In genomic region chr17:25474330-25475077, GRCm38 (mm10) we compare ENCODE assay signal across 9 mouse cellular contexts. TPM values are rescaled to one million over a fixed set of nuclear protein-coding genes. Genes with fewer than 3 reads are reported as not detected.
A peak's percentile ranks its signal among the peaks of the same experiment; 100 is the strongest.
DNase-seq lines count a peak whose midpoint lies in the region; ATAC-seq and TF ChIP-seq lines count a peak whose summit lies in the region.
"Had no signal": no experiment of that assay in that cellular context is flagged by ENCODE, and none has a peak within 500 bp of the region (broad histone marks: within the 10 kb centered on the region; RNA-seq: fewer than 3 reads in every experiment).

No protein-coding gene starts in this region.

- no peak for TF ChIP-seq EP300 in CH12.LX (IDR thresholded peaks at IDR 0.05; ENCODE audit: low read length)

- no peaks in the 10 kb centered on the region for H3K79me2 ChIP-seq in CH12.LX (replicated peaks; ENCODE audit: control insufficient read depth, extremely low read depth, insufficient read depth, poor library complexity, severe bottlenecking)

- TF ChIP-seq CTCF in CH12.LX (conservative IDR thresholded peaks at IDR 0.05 in 1 of 2, IDR thresholded peaks at IDR 0.05 in 1 of 2; ENCODE audit: low read depth in 2 of 2, low read length in 2 of 2) = peak; percentile 19 to 58; a peak in 3 of 4 replicates
- TF ChIP-seq CTCF in bone marrow, adult 2 months (IDR thresholded peaks at IDR 0.05; ENCODE audit: control insufficient read depth, insufficient read depth, low read length) = peak; percentile 48
- peak; percentile 55; the same call in 1 of the 2 replicates for TF ChIP-seq CTCF in embryonic fibroblast, embryonic 13.5 days (IDR thresholded peaks at IDR 0.05; ENCODE audit: borderline replicate concordance, insufficient read depth, low read length)
- TF ChIP-seq CTCF in lung, adult 2 months (IDR thresholded peaks at IDR 0.05; ENCODE audit: insufficient read depth, low read length) = peak; percentile 69

- peak; percentile 7 for TF ChIP-seq RAD21 in CH12.LX (IDR thresholded peaks at IDR 0.05; ENCODE audit: low read depth, low read length)

- dilution Hi-C loops in CH12.LX (cut with MboI; ENCODE audit: extremely low pct_ligation_motif_present, extremely low pct_unique_long_range_greater_than_20kb, low sequenced_read_pairs) = no loop called here

- H3K4me3 ChIP-seq in CH12.LX (replicated peaks in 1 of 3; ENCODE audit: low read depth in 2 of 3, low read length in 2 of 3, poor library complexity in 1 of 3) = peak overlapping the region in 2 of 3 experiments; percentile 20 to 47
- H3K4me3 ChIP-seq in bone marrow, adult 2 months (replicated peaks; ENCODE audit: control insufficient read depth, low read depth, low read length) = peak overlapping the region; percentile 13
- H3K4me3 ChIP-seq in embryonic fibroblast, embryonic 13.5 days (ENCODE audit: insufficient read depth, low read length) = peak overlapping the region; percentile 36
- peak overlapping the region; percentile 3 for H3K4me3 ChIP-seq in lung, adult 2 months (replicated peaks; ENCODE audit: extremely low read depth, low read depth, low read length)
- H3K4me3 ChIP-seq in neural tube, embryonic 14.5 days (ENCODE audit: low read depth, low read length) = peak overlapping the region; percentile 20; the same call in 1 of the 2 replicates

- no peak overlapping the region for H3K27ac ChIP-seq in CH12.LX (ENCODE audit: insufficient read depth, low read depth)
- H3K27ac ChIP-seq in bone marrow, adult 2 months (ENCODE audit: control insufficient read depth, insufficient read depth, low read depth, low read length, poor library complexity) = no peak overlapping the region
- H3K27ac ChIP-seq in embryonic fibroblast, embryonic 13.5 days (ENCODE audit: insufficient read depth, low read length) = no peak overlapping the region
- H3K27ac ChIP-seq in neural tube, embryonic 14.5 days (ENCODE audit: low read depth, low read length) = no peak overlapping the region

- H3K27me3 ChIP-seq in CH12.LX (replicated peaks) = peaks cover 86% of the 10 kb centered on the region
- H3K27me3 ChIP-seq in neural tube, embryonic 14.5 days (ENCODE audit: control insufficient read depth, insufficient read depth, low read length) = peaks cover 10% of the 10 kb centered on the region; the same call in 1 of the 2 replicates

- no peak overlapping the region for H3K9ac ChIP-seq in CH12.LX (ENCODE audit: insufficient read depth, low read depth)
- H3K9ac ChIP-seq in neural tube, embryonic 14.5 days (replicated peaks; ENCODE audit: low read depth, low read length) = 0 out of 2 replicates have a peak overlapping the region, but pooled peaks have one; percentile 21

- intact Hi-C loops in heart, postnatal 14 days (cut with DNase I) = loop anchor here (5.0 kb wide), 1 partner anchor 187 kb away; no protein-coding TSS in a partner anchor

- H3K4me1 ChIP-seq in CH12.LX (ENCODE audit: control insufficient read depth in 1 of 2, insufficient read depth in 2 of 2) = peaks cover 0 to 9% of the 10 kb centered on the region in 2 experiments; a peak in 2 of 4 replicates
- no peaks in the 10 kb centered on the region for H3K4me1 ChIP-seq in bone marrow, adult 2 months (ENCODE audit: control insufficient read depth, insufficient read depth, low read length)
- no peaks in the 10 kb centered on the region for H3K4me1 ChIP-seq in embryonic fibroblast, embryonic 13.5 days (ENCODE audit: control insufficient read depth, insufficient read depth, low read length)
- peaks cover 5% of the 10 kb centered on the region; the same call in 1 of the 2 replicates for H3K4me1 ChIP-seq in lung, adult 2 months (ENCODE audit: control insufficient read depth, insufficient read depth, low read length)
- H3K4me1 ChIP-seq in neural tube, embryonic 14.5 days (ENCODE audit: control insufficient read depth, insufficient read depth, low read length) = no peaks in the 10 kb centered on the region

- no peaks in the 10 kb centered on the region for H3K9me3 ChIP-seq in CH12.LX (replicated peaks; ENCODE audit: low read length)
- H3K9me3 ChIP-seq in neural tube, embryonic 14.5 days (ENCODE audit: control insufficient read depth, low read length) = no peaks in the 10 kb centered on the region

- peak; percentile 44; the same call in 1 of the 2 replicates for ATAC-seq in neural tube, embryonic 14.5 days (ENCODE audit: low read depth)

- no peaks in the 10 kb centered on the region for H3K36me3 ChIP-seq in CH12.LX (replicated peaks in 1 of 2; ENCODE audit: control insufficient read depth in 1 of 2, insufficient read depth in 1 of 2, low read length in 1 of 2)
- H3K36me3 ChIP-seq in neural tube, embryonic 14.5 days (ENCODE audit: control insufficient read depth, insufficient read depth, low read length) = no peaks in the 10 kb centered on the region

- WGBS in bone marrow, adult 2 months = 2% methylated on average over 38 of the region's 38 CpGs
- WGBS in lung, adult 2 months = 1% methylated on average over 38 of the region's 38 CpGs
- 2% methylated on average over 38 of the region's 38 CpGs for WGBS in neural tube, embryonic 14.5 days

- peak; percentile 82 for DNase-seq in CH12.LX (ENCODE audit: extremely low read depth)
- peak; percentile 27 to 64 for DNase-seq in heart, postnatal 14 days
- peak; percentile 84 to 91 for DNase-seq in kidney, postnatal 4 days
- DNase-seq in lung, adult 2 months = peak; percentile 50
- DNase-seq in thymus, postnatal 0 days (ENCODE audit: low spot score) = peak; percentile 66

- peak overlapping the region; percentile 51 for H3K4me2 ChIP-seq in CH12.LX (ENCODE audit: insufficient read depth, low read depth, poor library complexity, severe bottlenecking)
- peak overlapping the region; percentile 63 for H3K4me2 ChIP-seq in neural tube, embryonic 14.5 days (ENCODE audit: low read depth, low read length)

- TF ChIP-seq POLR2A in CH12.LX (IDR thresholded peaks at IDR 0.05; ENCODE audit: low read depth, low read length) = no peak
- TF ChIP-seq POLR2A in bone marrow, adult 2 months (IDR thresholded peaks at IDR 0.05; ENCODE audit: borderline replicate concordance, control insufficient read depth, low read depth, low read length) = peak; percentile 22; the same call in 1 of the 2 replicates
- TF ChIP-seq POLR2A in embryonic fibroblast, embryonic 13.5 days (IDR thresholded peaks at IDR 0.05; ENCODE audit: low read depth, low read length) = no peak
- TF ChIP-seq POLR2A in lung, adult 2 months (IDR thresholded peaks at IDR 0.05; ENCODE audit: borderline replicate concordance, extremely low read depth, low read depth, low read length) = no peak

- in situ Hi-C loops in CH12.LX (cut with MboI; ENCODE audit: low pct_ligation_motif_present, low pct_unique_long_range_greater_than_20kb, low sequenced_read_pairs) = loop anchor here (5.0 kb wide), 2 partner anchors 72 to 223 kb away; no protein-coding TSS in a partner anchor

TF ChIP-seq in CH12.LX, 34 proteins besides CTCF, POLR2A, EP300 and RAD21:
- TF ChIP-seq SMC3 (IDR thresholded peaks at IDR 0.05; ENCODE audit: low read depth, low read length) (peak; percentile 36), MEF2A (IDR thresholded peaks at IDR 0.05; ENCODE audit: borderline replicate concordance, low read depth, low read length) (no peak)

RNA-seq across cellular contexts. Expression of gene Tekt4, which starts 20.1 kb away (rescaled TPM):
- total RNA-seq in CH12.LX (2012; rRNA removed) (not detected in 2 replicates), CH12.LX (2014; rRNA removed) (not detected in 2 replicates)
- not detected in 2 replicates for polyA plus RNA-seq in CH12.LX (2012; ENCODE audit: insufficient read length, low read depth)
- not detected in 2 replicates for polyA plus RNA-seq in bone marrow, adult 2 months (2011; ENCODE audit: insufficient read depth, insufficient read length, low replicate concordance, missing spikeins)
- polyA plus RNA-seq in embryonic fibroblast, embryonic 13.5 days (2011; ENCODE audit: insufficient read length, low read depth, missing spikeins) = not detected in 2 replicates
- under 1 TPM in 1 of 2 experiments, not detected in 1; 0.50 TPM for total RNA-seq in heart, postnatal 14 days (2021)
- polyA plus RNA-seq in lung, adult 2 months (2012; rRNA removed) = 11.4 and 11.9 TPM in 2 replicates
- 0.83 and 0.98 TPM in 2 replicates for polyA plus RNA-seq in neural tube, embryonic 14.5 days (2014; fragmentation: Nextera tagmentation; extraction: Ambion mirVana)
- polyA plus RNA-seq in thymus, postnatal 0 days (2015; fragmentation: Nextera tagmentation; extraction: Ambion mirVana) = 0.20 and 0.53 TPM in 2 replicates
- polyA plus RNA-seq: large intestine, adult 2 months had no signal

RNA-seq across cellular contexts. Expression of gene Sstr5, which starts 22.6 kb away (rescaled TPM):
- total RNA-seq in CH12.LX (2012; rRNA removed) (0.17 and 0.38 TPM in 2 replicates), CH12.LX (2014; rRNA removed) (0.08 and 0.35 TPM in 2 replicates)
- polyA plus RNA-seq in CH12.LX (2012; ENCODE audit: insufficient read length, low read depth) = 1.9 and 2.4 TPM in 2 replicates
- polyA plus RNA-seq in bone marrow, adult 2 months (2011; ENCODE audit: insufficient read depth, insufficient read length, low replicate concordance, missing spikeins) = not detected in 2 replicates
- polyA plus RNA-seq in embryonic fibroblast, embryonic 13.5 days (2011; ENCODE audit: insufficient read length, low read depth, missing spikeins) = not detected in 2 replicates
- total RNA-seq in heart, postnatal 14 days (2021) = not detected
- polyA plus RNA-seq in lung, adult 2 months (2012; rRNA removed) = 0.06 and 0.08 TPM in 2 replicates
- 0.31 and 0.55 TPM in 2 replicates for polyA plus RNA-seq in neural tube, embryonic 14.5 days (2014; fragmentation: Nextera tagmentation; extraction: Ambion mirVana)
- 0.05 and 0.07 TPM in 2 replicates for polyA plus RNA-seq in thymus, postnatal 0 days (2015; fragmentation: Nextera tagmentation; extraction: Ambion mirVana)

RNA-seq across cellular contexts. Expression of gene Cacna1h, which starts 40.9 kb away (rescaled TPM):
- total RNA-seq in CH12.LX (2012; rRNA removed) = 0.21 TPM in 1 of 2 replicates, not detected in the other
- 0.04 and 0.08 TPM in 2 replicates for total RNA-seq in CH12.LX (2014; rRNA removed)
- polyA plus RNA-seq in CH12.LX (2012; ENCODE audit: insufficient read length, low read depth) = 0.21 and 0.49 TPM in 2 replicates
- 2.0 and 5.2 TPM in 2 replicates for polyA plus RNA-seq in bone marrow, adult 2 months (2011; ENCODE audit: insufficient read depth, insufficient read length, low replicate concordance, missing spikeins)
- polyA plus RNA-seq in embryonic fibroblast, embryonic 13.5 days (2011; ENCODE audit: insufficient read length, low read depth, missing spikeins) = 10.6 and 12.3 TPM in 2 replicates
- total RNA-seq in heart, postnatal 14 days (2021) = 1 to 10 TPM; 4.9 to 8.1 TPM
- polyA plus RNA-seq in lung, adult 2 months (2012; rRNA removed) = 1.9 and 3.2 TPM in 2 replicates
- 12.3 and 12.8 TPM in 2 replicates for polyA plus RNA-seq in neural tube, embryonic 14.5 days (2014; fragmentation: Nextera tagmentation; extraction: Ambion mirVana)
- 0.17 and 0.18 TPM in 2 replicates for polyA plus RNA-seq in thymus, postnatal 0 days (2015; fragmentation: Nextera tagmentation; extraction: Ambion mirVana)
